Mouse (Mus musculus): Measurements from ENCODE around the gene Apol8.

DNA sequence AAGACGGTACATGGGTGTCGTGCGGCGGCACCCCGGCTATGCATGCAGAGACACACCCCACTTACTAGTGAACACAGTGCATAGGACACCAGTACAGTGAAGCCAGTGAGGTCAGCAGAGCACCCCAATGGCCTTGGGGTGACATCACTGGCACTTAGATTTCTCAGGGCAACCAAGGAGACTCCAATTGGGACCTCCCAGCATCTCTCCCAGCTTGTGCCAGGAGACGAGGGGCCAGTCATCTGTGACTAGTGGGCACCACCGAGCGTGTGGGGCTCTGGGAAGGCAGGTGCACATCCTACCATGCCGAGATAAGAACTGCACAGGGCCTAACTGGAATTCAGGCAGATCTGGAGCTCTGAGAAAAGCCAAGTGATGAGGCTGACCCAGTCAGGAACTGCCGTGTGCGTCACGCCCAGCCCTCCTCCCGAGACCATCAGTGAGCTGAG is 38.1 kb upstream of the Apol8 start:
- TF ChIP-seq CTCF (IDR thresholded peaks at IDR 0.05; ENCODE audit: low read depth) (no peak), EP300 (IDR thresholded peaks at IDR 0.05; ENCODE audit: low read depth) (no peak)

Data from liver, postnatal 0 days (tissue).